Mouse (Mus musculus): Measurements from ENCODE around the gene Slc6a3. TPM values are rescaled to one million over a fixed set of nuclear protein-coding genes. Genes with fewer than 3 reads are reported as not detected.

Slc6a3 gene
- polyA plus RNA-seq, 1 experiment from 2014 or later = 0.06 TPM

GRCm38 (mm10) chr13:73596276-73596675, 59.7 kb downstream of the Slc6a3 start:
- ATAC-seq (ENCODE audit: low FRiP score) = no peak
- no peak overlapping the region for H3K9ac ChIP-seq
- H3K27me3 ChIP-seq = peaks cover 34% of the 10 kb centered on the region
- WGBS = 84% methylated on average over 4 of the region's 4 CpGs
- no peaks in the 10 kb centered on the region for H3K9me3 ChIP-seq
- no peak overlapping the region for H3K27ac ChIP-seq
- no peak overlapping the region for H3K4me2 ChIP-seq
- H3K4me1 ChIP-seq (replicated peaks) = no peaks in the 10 kb centered on the region
- no peak overlapping the region for H3K4me3 ChIP-seq
- H3K36me3 ChIP-seq = no peaks in the 10 kb centered on the region

GRCm38 (mm10) chr13:73600217-73600616, 63.7 kb downstream of the Slc6a3 start:
- Histone ChIP-seq H3K27me3 (peaks cover 19% of the 10 kb centered on the region), H3K4me3 (no peak overlapping the region), H3K9me3 (no peaks in the 10 kb centered on the region), H3K4me1 (replicated peaks) (peaks cover 15% of the 10 kb centered on the region), H3K36me3 (no peaks in the 10 kb centered on the region), H3K9ac (no peak overlapping the region), H3K27ac (no peak overlapping the region), H3K4me2 (no peak overlapping the region)
- ATAC-seq (ENCODE audit: low FRiP score) = no peak
- WGBS = 84% methylated on average over 4 of the region's 4 CpGs

DNA sequence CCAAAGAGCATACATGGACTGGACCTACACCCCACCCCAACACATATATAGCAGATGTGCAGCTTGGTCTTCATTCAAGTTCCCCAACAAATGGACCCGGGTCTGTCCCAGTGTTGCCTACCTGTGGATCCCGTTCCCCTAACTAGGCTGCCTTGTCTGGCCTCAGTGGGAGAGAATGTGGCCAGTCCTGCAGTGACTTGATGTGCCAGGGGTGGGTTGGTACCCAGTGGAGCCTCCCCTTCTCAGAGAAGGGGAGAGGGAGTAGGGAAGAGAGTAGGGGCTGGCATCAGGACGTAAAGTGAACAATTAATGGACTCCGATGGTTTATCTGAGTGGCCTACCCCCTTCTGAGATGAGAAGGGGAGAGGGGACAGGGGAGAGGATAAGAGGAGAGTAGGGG, 66.5 kb downstream of the Slc6a3 start:
- H3K4me2 ChIP-seq = peak overlapping the region; percentile 93
- 52% methylated on average over 4 of the region's 4 CpGs for WGBS
- ATAC-seq (ENCODE audit: low FRiP score) = no peak

GRCm38 (mm10) chr13:73603522-73604155, 67.1 kb downstream of the Slc6a3 start, which contains the start of gene Clptm1l:
Gene Clptm1l, plus strand, starts transcription at chr13:73604006.
- Histone ChIP-seq H3K4me1 (replicated peaks) (peaks cover 21% of the 10 kb centered on the region), H3K36me3 (peaks cover 32% of the 10 kb centered on the region), H3K27me3 (no peaks in the 10 kb centered on the region; the same call in 1 of the 2 replicates), H3K9ac (peak within 1 kb of the TSS; percentile 93), H3K4me2 (peak within 1 kb of the TSS; percentile 93), H3K27ac (peak within 1 kb of the TSS; percentile 87), H3K4me3 (peak within 1 kb of the TSS; percentile 84), H3K9me3 (no peaks in the 10 kb centered on the region)
- ATAC-seq (ENCODE audit: low FRiP score) = peak; percentile 98
- WGBS = under 1% methylated on average over 53 of the region's 53 CpGs

More for the DNA sequence above, 66.5 kb downstream of the Slc6a3 start:
- H3K4me1 ChIP-seq (replicated peaks) = peaks cover 21% of the 10 kb centered on the region
- H3K36me3 ChIP-seq = peaks cover 26% of the 10 kb centered on the region
- H3K9me3 ChIP-seq = no peaks in the 10 kb centered on the region
- H3K4me3 ChIP-seq = peak overlapping the region; percentile 84
- no peaks in the 10 kb centered on the region; the same call in 1 of the 2 replicates for H3K27me3 ChIP-seq
- peak overlapping the region; percentile 93 for H3K9ac ChIP-seq
- H3K27ac ChIP-seq = no peak overlapping the region

- H3K27ac ChIP-seq = peak overlapping the region; percentile 87
- no peaks in the 10 kb centered on the region for H3K27me3 ChIP-seq
- H3K4me2 ChIP-seq = peak overlapping the region; percentile 93
- no peaks in the 10 kb centered on the region for H3K9me3 ChIP-seq
- H3K9ac ChIP-seq = peak overlapping the region; percentile 93
- ATAC-seq (ENCODE audit: low FRiP score) = peak; percentile 88
- H3K4me1 ChIP-seq (replicated peaks) = peaks cover 21% of the 10 kb centered on the region
- WGBS = 5% methylated on average over 39 of the region's 39 CpGs
- H3K36me3 ChIP-seq = peaks cover 39% of the 10 kb centered on the region
- H3K4me3 ChIP-seq = peak overlapping the region; percentile 84
Observed at GRCm38 (mm10) chr13:73604156-73604957, 67.8 kb downstream of the Slc6a3 start.

DNA sequence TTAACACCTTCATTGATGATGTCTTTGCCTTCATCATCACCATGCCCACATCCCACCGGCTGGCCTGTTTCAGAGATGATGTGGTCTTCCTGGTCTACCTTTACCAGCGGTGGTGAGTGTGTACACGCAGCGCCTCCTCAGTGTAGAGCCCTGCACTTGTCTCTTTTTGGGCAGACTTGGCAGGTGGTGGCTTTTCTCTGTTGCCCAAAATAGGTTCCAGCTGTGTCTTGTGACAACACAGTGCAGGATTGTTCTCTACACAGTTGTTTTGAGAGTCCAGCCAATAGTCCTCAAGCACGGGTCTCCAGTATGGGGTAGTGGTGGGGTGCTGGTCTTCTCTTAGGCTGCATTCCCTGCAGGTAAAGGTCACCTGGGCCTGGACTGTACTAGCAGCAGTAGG, 81.9 kb downstream of the Slc6a3 start:
- Histone ChIP-seq H3K4me3 (no peak overlapping the region), H3K36me3 (peaks cover 94% of the 10 kb centered on the region), H3K9me3 (no peaks in the 10 kb centered on the region), H3K4me1 (replicated peaks) (no peaks in the 10 kb centered on the region), H3K9ac (no peak overlapping the region), H3K27me3 (no peaks in the 10 kb centered on the region), H3K27ac (no peak overlapping the region), H3K4me2 (no peak overlapping the region)
- ATAC-seq (ENCODE audit: low FRiP score) = no peak
- WGBS = 96% methylated on average over 5 of the region's 5 CpGs

DNA sequence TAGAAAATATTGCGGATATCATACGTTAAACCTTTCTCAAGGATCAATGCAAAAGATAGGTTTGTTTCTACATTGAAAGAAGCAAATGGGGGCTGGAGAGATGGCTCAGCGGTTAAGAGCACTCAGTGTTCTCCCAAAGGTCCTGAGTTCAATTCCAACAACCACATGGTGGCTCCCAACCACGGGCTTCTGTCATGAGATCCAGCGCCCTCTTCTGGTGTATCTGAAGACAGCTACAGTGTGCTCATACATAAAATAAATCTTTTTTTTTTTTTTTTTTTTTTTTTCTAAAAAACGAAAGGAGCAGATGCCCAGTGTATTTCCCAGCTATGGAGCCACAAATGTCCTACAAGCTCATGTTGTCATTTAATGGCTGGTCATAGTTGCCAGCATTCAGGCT, 84.1 kb downstream of the Slc6a3 start:
- ATAC-seq (ENCODE audit: low FRiP score) = no peak
- H3K4me3 ChIP-seq = no peak overlapping the region
- no peaks in the 10 kb centered on the region for H3K27me3 ChIP-seq
- no peak overlapping the region for H3K4me2 ChIP-seq
- H3K9me3 ChIP-seq = no peaks in the 10 kb centered on the region
- H3K27ac ChIP-seq = no peak overlapping the region
- peaks cover 72% of the 10 kb centered on the region for H3K36me3 ChIP-seq
- H3K4me1 ChIP-seq (replicated peaks) = no peaks in the 10 kb centered on the region
- no peak overlapping the region for H3K9ac ChIP-seq
- WGBS = 66% methylated on average over 6 of the region's 6 CpGs

DNA sequence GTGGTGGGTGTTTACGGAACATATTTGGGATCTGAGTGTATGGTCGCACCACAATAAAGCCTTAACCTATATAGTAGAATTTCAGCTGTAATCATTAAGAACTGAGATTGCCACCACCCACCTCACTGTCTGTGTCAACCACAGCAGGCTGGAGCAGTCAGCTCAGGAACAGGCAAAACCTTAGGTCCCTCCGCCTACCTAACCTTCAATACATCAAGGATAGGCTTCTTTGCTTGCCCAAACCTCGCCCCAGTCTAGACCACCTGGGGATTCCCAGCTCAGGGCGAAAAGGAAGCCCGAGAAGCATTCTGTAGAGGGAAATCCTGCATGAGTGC, 89.8 kb downstream of the Slc6a3 start:
- H3K9me3 ChIP-seq = no peaks in the 10 kb centered on the region
- H3K9ac ChIP-seq = peak overlapping the region; percentile 81
- no peak overlapping the region for H3K27ac ChIP-seq
- ATAC-seq (ENCODE audit: low FRiP score) = peak; percentile 53
- peak overlapping the region; percentile 91 for H3K4me2 ChIP-seq
- no peaks in the 10 kb centered on the region for H3K27me3 ChIP-seq
- H3K36me3 ChIP-seq = peaks cover 16% of the 10 kb centered on the region
- peak overlapping the region; percentile 53 for H3K4me3 ChIP-seq
- 42% methylated on average over 6 of the region's 6 CpGs for WGBS
- peaks cover 44% of the 10 kb centered on the region for H3K4me1 ChIP-seq (replicated peaks)

DNA sequence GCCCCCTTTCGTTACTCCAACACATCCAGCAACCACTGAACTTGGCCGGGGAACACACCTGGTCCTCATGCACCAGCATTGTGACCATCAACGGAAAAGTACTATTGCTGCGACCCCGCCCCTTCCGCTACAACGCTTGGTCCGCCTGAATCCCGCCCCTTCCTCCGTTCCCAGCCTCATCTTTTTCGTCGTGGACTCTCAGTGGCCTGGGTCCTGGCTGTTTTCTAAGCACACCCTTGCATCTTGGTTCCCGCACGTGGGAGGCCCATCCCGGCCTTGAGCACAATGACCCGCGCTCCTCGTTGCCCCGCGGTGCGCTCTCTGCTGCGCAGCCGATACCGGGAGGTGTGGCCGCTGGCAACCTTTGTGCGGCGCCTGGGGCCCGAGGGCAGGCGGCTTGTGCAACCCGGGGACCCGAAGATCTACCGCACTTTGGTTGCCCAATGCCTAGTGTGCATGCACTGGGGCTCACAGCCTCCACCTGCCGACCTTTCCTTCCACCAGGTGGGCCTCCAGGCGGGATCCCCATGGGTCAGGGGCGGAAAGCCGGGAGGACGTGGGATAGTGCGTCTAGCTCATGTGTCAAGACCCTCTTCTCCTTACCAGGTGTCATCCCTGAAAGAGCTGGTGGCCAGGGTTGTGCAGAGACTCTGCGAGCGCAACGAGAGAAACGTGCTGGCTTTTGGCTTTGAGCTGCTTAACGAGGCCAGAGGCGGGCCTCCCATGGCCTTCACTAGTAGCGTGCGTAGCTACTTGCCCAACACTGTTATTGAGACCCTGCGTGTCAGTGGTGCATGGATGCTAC, 90.4 kb downstream of the Slc6a3 start, which contains the start of gene Tert:
TSS of gene Tert (plus strand) at position 167 of the 805 bp plus-strand sequence.
- peak; percentile 90 for ATAC-seq (ENCODE audit: low FRiP score)
- WGBS = 12% methylated on average over 47 of the region's 47 CpGs
- peak within 1 kb of the TSS; percentile 14; the same call in 1 of the 2 replicates for H3K27ac ChIP-seq

More for the DNA sequence above, 90.4 kb downstream of the Slc6a3 start, which contains the start of gene Tert:
- Histone ChIP-seq H3K36me3 (peaks cover 10% of the 10 kb centered on the region), H3K9ac (peak within 1 kb of the TSS; percentile 81), H3K27me3 (no peaks in the 10 kb centered on the region), H3K4me3 (peak within 1 kb of the TSS; percentile 53), H3K4me1 (replicated peaks) (peaks cover 44% of the 10 kb centered on the region), H3K4me2 (peak within 1 kb of the TSS; percentile 91), H3K9me3 (no peaks in the 10 kb centered on the region)

Other genes with a start within 250 kb of the Slc6a3 start
- 86.9 and 96.8 TPM in 2 replicates for gene Mrpl36, start 208.2 kb upstream of the Slc6a3 start, polyA plus RNA-seq (2015; fragmentation: Nextera tagmentation; extraction: Ambion mirVana)
- gene Ndufs6, start 208.2 kb upstream of the Slc6a3 start, polyA plus RNA-seq (2015; fragmentation: Nextera tagmentation; extraction: Ambion mirVana) = 370 and 384 TPM in 2 replicates
- 57.0 and 59.6 TPM in 2 replicates for gene Lpcat1, start 69.5 kb upstream of the Slc6a3 start, polyA plus RNA-seq (2015; fragmentation: Nextera tagmentation; extraction: Ambion mirVana)
- gene Clptm1l, start 67.3 kb downstream of the Slc6a3 start, polyA plus RNA-seq (2015; fragmentation: Nextera tagmentation; extraction: Ambion mirVana) = 118 and 119 TPM in 2 replicates
- 5.3 and 8.1 TPM in 2 replicates for gene Tert, start 90.2 kb downstream of the Slc6a3 start, polyA plus RNA-seq (2015; fragmentation: Nextera tagmentation; extraction: Ambion mirVana)
- gene Slc6a18, start 141.3 kb downstream of the Slc6a3 start, polyA plus RNA-seq (2015; fragmentation: Nextera tagmentation; extraction: Ambion mirVana) = not detected in 2 replicates
- gene Slc6a19, start 168.1 kb downstream of the Slc6a3 start, polyA plus RNA-seq (2015; fragmentation: Nextera tagmentation; extraction: Ambion mirVana) = 0.18 and 0.29 TPM in 2 replicates
- 14.3 and 14.9 TPM in 2 replicates for gene Slc12a7, start 196.3 kb downstream of the Slc6a3 start, polyA plus RNA-seq (2015; fragmentation: Nextera tagmentation; extraction: Ambion mirVana)

Data from hindbrain, embryonic 13.5 days (tissue).